Mouse (Mus musculus) cerebral cortex, adult 2 months (tissue): ENCODE results near the gene Tmppe.

Experiments
- WGBS: fragments of 180-500 bp; shearing (Covaris S2); methylation state at CpG from one replicate; pipeline ENCODE4 v1.1.7; 2018; 5-methylcytosine and 5-hydroxymethylcytosine counted together

Gene Tmppe

GRCm38 (mm10) chr9:114400949-114401684 lies at the start of gene Tmppe, which contains the start of gene Glb1:
Gene Tmppe (plus strand): TSS chr9:114401105.
Gene Glb1 (plus strand): TSS chr9:114401076.
- WGBS = under 1% methylated on average over 73 of the region's 73 CpGs

GRCm38 (mm10) chr9:114367783-114368470 lies 33.0 kb upstream of the Tmppe start:
- WGBS = under 1% methylated on average over 48 of the region's 48 CpGs

GRCm38 (mm10) chr9:114368471-114368858 lies 32.4 kb upstream of the Tmppe start:
- 16% methylated on average over 12 of the region's 12 CpGs for WGBS

GRCm38 (mm10) chr9:114369389-114369788 lies 31.5 kb upstream of the Tmppe start:
- 54% methylated on average over 5 of the region's 5 CpGs for WGBS

DNA sequence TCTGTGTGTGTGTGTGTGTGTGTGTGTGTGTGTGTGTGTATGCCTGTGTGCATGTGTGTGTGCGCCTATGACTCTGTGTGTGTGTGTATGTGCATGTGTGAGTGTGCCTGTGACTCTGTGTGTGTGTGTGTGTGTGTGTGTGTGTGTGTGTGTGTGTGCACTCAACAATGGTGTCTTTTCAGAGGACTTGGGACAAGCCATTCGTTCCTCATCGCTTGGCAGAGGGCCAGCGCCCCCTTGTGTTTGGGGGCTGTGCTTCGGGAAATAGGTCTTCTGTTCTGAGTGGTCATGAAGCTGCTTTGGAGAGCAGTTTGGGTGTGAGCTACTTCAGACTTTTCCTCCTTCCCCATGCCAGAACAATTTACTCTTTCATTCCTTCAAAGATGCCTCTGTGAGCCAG lies 29.2 kb upstream of the Tmppe start:
- WGBS = 25% methylated on average over 5 of the region's 5 CpGs

DNA sequence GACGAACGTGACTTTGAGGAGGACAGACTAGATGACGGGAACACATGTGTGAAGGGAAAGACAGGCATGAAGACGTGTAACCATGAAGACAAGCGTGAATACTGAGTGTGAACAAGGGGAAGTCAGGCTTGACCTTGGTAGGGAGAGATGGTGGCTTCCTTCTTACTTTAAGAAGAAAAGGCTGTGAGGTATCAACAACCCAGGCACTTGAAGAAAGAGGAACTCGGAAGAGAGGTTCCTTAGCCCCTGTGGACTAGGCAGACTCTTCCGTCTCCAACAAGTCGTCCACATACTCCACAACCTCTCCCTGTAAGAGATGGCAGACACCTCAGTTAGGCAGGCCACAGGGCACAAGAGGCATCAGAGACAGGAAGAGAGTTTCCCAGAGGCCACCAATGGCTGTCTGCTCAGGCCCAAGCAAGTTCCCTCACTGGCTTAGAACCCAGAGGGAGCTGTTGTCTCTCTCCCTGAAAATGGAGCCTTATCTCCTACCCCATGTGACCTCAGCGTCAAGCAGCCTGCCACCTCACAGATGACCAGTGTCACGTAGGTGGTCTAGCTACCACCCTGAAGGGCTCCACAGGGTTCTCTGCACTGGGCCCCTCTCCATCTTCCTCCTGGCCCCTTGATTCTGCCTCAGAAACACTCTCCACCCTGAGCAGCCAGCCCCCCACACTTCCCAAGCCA lies 25.5 kb upstream of the Tmppe start:
- WGBS = 94% methylated on average over 10 of the region's 10 CpGs

DNA sequence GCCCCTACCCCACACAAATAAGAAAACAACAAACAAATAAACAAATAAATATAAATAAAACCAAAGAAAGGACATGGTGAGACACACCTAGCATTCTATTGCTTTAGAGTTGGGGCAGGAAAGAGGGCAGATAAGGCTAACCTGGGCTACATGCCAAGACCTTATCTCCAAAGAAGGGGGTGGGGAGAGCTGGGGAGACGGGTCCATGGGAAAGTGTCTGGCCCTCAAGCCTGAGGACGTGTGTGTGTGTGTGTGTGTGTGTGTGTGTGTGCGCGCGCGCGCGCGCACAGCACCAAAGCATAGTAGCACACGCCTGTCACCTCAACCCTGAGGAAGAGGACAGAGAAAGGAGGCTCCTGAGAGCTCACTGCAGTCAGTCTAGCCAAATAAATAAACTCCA lies 23.7 kb upstream of the Tmppe start:
- WGBS = 94% methylated on average over 10 of the region's 10 CpGs

- 93% methylated on average over 12 of the region's 12 CpGs for WGBS
These were observed 21.0 kb upstream of the Tmppe start for GRCm38 (mm10) chr9:114379871-114380270.

DNA sequence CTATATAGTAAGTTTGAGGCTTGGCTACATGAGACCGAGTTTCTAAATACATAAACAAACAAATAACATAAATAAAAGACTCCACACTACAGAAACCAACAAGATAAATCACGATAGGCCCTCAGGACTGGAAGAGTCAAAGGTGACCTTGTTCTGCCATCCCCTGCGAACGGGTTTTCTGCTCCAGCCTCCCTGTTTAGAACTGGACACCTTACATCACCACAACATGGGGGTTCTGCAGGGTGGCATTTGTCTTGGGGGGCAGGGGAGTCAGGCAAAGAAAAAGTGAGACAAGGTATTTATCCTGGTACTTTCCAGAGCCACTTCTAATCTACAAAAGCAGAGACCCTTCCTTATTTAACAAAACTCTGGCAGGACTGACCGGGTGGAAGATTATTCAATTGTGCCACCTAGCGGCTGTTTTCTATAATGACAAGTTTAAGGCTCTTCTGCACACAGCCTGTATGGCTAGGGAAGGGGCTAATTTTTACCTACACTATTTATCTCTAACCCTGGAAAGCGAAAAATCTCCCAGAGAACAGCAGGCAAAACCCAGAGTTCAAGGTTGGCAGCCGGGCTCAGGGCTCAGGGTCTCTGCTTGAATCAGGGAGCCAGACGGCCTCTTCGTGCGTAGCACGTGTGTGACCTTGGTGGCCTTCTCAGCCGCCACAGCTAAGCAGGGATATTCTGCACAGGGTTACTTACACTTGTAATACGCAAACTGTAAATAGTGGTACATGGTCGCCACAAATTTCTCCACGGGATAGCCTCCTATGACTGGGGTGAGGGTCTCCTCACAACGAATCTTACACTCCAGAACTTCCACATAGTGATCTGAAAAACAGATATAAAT lies 19.8 kb upstream of the Tmppe start:
- whole genome bisulfite sequencing = 71% methylated on average over 17 of the region's 17 CpGs

DNA sequence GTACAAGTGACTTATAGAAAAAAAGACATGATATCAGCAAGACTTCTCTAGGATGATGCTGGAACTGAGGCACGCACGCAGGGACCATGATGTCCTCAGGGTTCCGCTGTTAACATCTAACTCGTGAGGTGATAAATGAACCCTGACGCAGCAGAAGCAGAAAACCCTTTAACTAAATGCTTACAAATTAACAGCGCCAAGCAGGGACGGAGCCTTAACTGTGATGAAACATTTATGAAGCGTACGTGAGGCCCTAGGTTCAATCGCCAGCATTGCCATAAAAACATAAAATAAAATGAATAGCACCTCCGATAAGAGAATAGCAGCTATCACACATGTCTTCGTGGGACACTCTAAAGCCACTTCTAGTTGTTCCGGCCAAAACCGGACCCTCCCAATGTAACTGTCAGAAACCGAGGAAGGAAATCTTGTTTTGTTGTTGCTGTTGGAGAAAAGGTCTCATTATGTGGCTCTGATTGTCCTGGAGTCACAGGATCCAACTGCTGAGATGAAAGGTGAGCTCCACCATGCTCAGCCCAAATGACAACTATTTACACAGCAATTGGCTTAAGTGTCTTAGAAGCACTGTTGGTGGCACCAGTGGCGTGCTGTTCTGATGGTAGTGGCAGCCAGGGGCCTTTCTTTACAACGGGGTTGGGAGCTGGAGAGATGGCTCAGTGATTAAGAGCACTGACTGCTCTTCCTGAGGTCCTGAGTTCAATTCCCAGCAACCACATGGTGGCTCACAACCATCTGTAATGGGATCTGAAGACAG lies 17.8 kb upstream of the Tmppe start:
- 89% methylated on average over 17 of the region's 17 CpGs for whole genome bisulfite sequencing

GRCm38 (mm10) chr9:114384691-114385090 lies 16.2 kb upstream of the Tmppe start:
- whole genome bisulfite sequencing = 93% methylated on average over 24 of the region's 24 CpGs

DNA sequence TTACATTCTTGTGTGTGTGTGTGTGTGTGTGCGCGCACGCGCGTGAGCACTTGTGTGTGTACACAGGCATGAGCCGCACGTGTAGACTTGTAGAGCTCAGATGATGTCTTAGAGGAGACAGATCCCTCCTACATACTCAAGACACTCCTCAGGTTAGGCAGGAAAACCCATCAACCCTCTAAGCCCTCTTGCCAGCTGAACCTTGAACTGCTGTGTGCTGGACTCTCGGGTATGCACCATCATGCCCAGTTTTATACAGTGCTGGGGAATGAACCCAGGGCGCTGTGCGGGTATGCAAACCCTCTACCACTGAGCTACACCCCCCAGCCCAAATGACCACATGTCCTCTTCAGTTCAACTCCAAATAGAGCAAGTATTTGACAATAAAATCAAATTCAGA lies 15.7 kb upstream of the Tmppe start:
- WGBS = 98% methylated on average over 10 of the region's 10 CpGs

- 77% methylated on average over 6 of the region's 6 CpGs for WGBS
These were observed 13.8 kb upstream of the Tmppe start for GRCm38 (mm10) chr9:114387086-114387485.

GRCm38 (mm10) chr9:114388288-114388687 lies 12.6 kb upstream of the Tmppe start:
- 87% methylated on average over 8 of the region's 8 CpGs for WGBS

GRCm38 (mm10) chr9:114388701-114389370 lies 12.1 kb upstream of the Tmppe start:
- WGBS = 81% methylated on average over 3 of the region's 3 CpGs

- 80% methylated on average over 8 of the region's 8 CpGs for WGBS
These were observed 11.5 kb upstream of the Tmppe start for GRCm38 (mm10) chr9:114389371-114389904.

DNA sequence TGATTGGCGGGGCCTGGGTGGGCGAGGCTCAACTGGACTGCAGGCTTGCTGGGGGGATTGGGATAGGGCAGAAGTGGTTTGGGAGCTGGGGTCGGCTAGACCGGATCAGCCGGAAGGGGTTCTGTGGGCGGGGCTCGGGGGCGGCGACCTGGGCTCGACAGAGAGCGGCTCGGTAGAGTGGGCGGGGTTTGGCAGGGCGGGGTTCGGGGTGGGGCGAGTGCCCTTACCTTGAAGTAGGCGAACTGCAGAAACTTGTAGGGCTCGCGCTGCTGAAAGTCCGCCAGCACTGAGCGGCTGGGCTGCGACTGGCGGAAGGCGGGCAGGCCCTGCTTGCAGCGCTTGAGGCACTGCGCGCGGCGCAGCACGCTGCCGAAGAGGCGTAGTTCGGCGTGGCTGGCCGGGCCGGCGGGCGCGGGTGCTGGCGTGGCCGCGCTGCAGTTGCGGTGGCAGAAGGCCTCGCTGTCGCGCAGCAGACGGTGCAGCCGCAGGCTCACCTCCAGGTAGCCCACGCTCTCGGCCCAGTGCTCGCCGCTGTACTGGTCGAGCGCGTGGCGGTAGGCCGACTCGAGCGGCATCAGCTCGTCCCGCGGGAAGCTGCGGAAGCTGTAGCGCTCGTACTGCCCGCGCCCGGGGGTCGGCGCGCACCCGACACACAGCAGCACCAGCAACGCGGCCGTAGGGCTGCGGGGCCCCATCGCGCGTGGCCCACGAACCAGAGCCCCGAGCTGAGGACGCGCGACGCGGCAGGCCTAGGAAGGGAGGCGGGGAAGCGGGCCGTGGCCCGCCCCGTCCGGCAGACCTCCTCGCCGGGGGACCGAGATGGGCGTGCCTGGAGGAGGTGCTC lies 10.8 kb upstream of the Tmppe start, which contains the start of gene Crtap:
Crtap (minus strand) TSS at position 771 of the 844 bp plus-strand sequence.
- WGBS = 2% methylated on average over 96 of the region's 96 CpGs

DNA sequence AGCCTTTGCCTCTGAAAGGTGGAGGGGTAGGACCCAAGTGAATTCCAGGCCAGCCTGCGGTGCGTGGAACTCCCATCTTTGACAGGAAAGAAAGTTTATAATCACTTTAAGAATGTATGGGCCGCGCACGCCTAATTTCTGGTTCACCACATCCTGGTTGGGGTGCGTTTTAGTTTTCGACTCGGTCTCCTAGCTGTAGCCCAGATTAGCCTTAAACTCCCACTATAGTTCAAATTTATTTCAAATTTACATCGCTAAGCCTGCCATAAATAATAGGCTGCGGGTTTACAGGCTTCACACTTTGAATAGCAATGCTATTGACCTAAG lies 10.2 kb upstream of the Tmppe start:
- WGBS = 5% methylated on average over 10 of the region's 10 CpGs

- 72% methylated on average over 6 of the region's 6 CpGs for WGBS
These were observed 6.8 kb upstream of the Tmppe start for GRCm38 (mm10) chr9:114394136-114394535.
